Mouse (Mus musculus) hindbrain, embryonic 16.5 days (tissue): ENCODE results near the gene Eipr1. TPM values are rescaled to one million over a fixed set of nuclear protein-coding genes. Genes with fewer than 3 reads are reported as not detected.
"Not testable (repeated sequence)": the region's sequence is repeated elsewhere in the genome, so short reads cannot be mapped to it uniquely, and the experiment has no call there.

Source experiments
- ATAC-seq: fragments of 200-750 bp; cut with Nextera tagmentation; 2 replicates; pipeline ENCODE4 v1.8.0; 2017; ENCODE audit warnings: moderate TSS enrichment, moderate library complexity
- H3K27ac ChIP-seq: fragments of 300-500 bp; sonication (generic); 2 replicates; pipeline ENCODE4 v1.5.1; 2014; ENCODE audit warnings: low read depth, mild to moderate bottlenecking, control low read depth, low read length, moderate library complexity
- H3K27me3 ChIP-seq: fragments of 300-500 bp; sonication (generic); replicated peaks from 2 replicates; pipeline ENCODE4 v1.6.1; 2014; ENCODE audit warnings: low read length; ENCODE audit not compliant: control insufficient read depth, insufficient read depth
- H3K36me3 ChIP-seq: fragments of 300-500 bp; sonication (generic); 2 replicates; pipeline ENCODE4 v1.6.1; 2014; ENCODE audit warnings: mild to moderate bottlenecking, low read length, moderate library complexity, mixed read lengths; ENCODE audit not compliant: control insufficient read depth, insufficient read depth
- H3K4me1 ChIP-seq: fragments of 300-500 bp; sonication (generic); 2 replicates; pipeline ENCODE4 v1.6.1; 2014; ENCODE audit warnings: low read depth, low read length; ENCODE audit not compliant: control insufficient read depth, insufficient read depth
- H3K4me2 ChIP-seq: fragments of 300-500 bp; sonication (generic); 2 replicates; pipeline ENCODE4 v1.6.1; 2014; ENCODE audit warnings: mild to moderate bottlenecking, low read length, control low read depth, moderate library complexity
- H3K4me3 ChIP-seq: fragments of 300-500 bp; sonication (generic); 2 replicates; pipeline ENCODE4 v1.5.1; 2014; ENCODE audit warnings: mild to moderate bottlenecking, low read length, control low read depth, moderate library complexity
- H3K9ac ChIP-seq: fragments of 300-500 bp; sonication (generic); 2 replicates; pipeline ENCODE4 v1.6.1; 2014; ENCODE audit warnings: low read depth, mild to moderate bottlenecking, control low read depth, low read length, moderate library complexity
- H3K9me3 ChIP-seq: fragments of 300-500 bp; sonication (generic); 2 replicates; pipeline ENCODE4 v1.6.1; 2014; ENCODE audit warnings: mild to moderate bottlenecking, low read length, moderate library complexity; ENCODE audit not compliant: control insufficient read depth
- WGBS: fragments of 180-500 bp; shearing (Covaris S2); extraction: QIAGEN DNeasy Blood & Tissue Kit; methylation state at CpG from one replicate; pipeline ENCODE4 v1.1.7; 2014; 5-methylcytosine and 5-hydroxymethylcytosine counted together
- polyA plus RNA-seq: library from polyadenylated mRNA; unstranded; fragments of >200 nt; fragmentation: Nextera tagmentation; extraction: Ambion mirVana; gene quantifications from 2 replicates; pipeline ENCODE4 v1.2.1, GENCODE M21; 2015

The Eipr1 gene
- polyA plus RNA-seq, 1 experiment from 2014 or later, result 71.7 TPM

DNA sequence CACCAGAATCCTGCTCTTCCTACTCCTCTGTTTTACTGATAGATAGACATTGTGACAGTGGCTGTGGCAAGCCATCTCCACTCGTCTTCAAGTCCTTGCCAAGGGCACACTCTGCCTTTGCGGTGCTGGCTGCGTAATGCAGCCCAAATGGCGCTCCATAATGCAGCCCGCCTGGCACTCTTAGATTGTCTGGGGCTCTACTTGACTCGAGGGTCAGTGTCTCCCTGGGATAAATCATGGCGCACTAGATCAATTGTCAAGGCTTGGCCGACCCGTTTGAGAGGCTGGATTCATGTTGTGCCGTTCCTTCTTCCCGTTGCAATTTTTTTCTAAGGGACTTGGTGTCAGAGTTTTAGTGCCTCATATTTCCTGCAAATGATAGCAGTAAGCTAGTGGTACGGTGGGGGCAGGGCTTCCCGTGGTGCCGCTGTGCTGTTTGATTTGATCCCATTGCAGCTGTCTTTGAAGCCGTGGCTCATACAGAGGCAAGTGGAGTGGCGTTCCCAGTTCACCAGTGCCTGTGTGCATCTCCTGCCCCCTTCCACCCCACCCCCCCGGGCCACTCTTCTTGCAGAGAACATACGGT lies 160.8 kb downstream of the Eipr1 start:
- H3K9ac ChIP-seq, result no peak overlapping the region
- peak; percentile 46; the same call in 1 of the 2 replicates for ATAC-seq

DNA sequence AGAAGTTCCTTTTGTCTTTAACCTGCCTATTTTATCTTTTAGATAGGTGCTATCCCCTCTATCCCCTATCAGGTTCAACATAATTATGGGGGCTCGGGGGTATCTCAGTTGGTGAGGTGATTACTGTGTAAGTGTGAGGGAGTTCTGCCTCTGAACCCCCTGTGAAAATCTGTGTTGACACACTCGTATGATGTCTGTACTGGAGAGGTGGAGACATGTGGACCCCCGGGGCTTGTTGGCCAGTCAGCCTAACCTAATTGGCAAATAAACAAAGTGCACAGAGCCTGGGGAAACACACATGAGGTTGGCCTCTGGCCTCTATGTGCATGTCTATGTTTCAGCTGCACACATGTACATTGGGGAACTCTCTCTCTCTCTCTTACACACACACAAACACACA lies 161.5 kb downstream of the Eipr1 start:
- peaks cover 5% of the 10 kb centered on the region for H3K4me1 ChIP-seq
- H3K27ac ChIP-seq, result no peak overlapping the region
- ATAC-seq, result no peak
- WGBS, result 62% methylated on average over 3 of the region's 3 CpGs
- H3K36me3 ChIP-seq, result no peaks in the 10 kb centered on the region
- no peaks in the 10 kb centered on the region for H3K9me3 ChIP-seq
- no peak overlapping the region for H3K9ac ChIP-seq
- H3K4me3 ChIP-seq, result no peak overlapping the region
- H3K27me3 ChIP-seq, result no peaks in the 10 kb centered on the region
- H3K4me2 ChIP-seq, result no peak overlapping the region

More for the DNA sequence above, 160.8 kb downstream of the Eipr1 start:
- peak overlapping the region; percentile 2; the same call in 1 of the 2 replicates for H3K4me2 ChIP-seq
- H3K27me3 ChIP-seq, result no peaks in the 10 kb centered on the region
- WGBS, result 51% methylated on average over 18 of the region's 18 CpGs
- peak overlapping the region; percentile 13; the same call in 1 of the 2 replicates for H3K27ac ChIP-seq
- no peaks in the 10 kb centered on the region for H3K36me3 ChIP-seq
- no peaks in the 10 kb centered on the region for H3K9me3 ChIP-seq
- H3K4me3 ChIP-seq, result no peak overlapping the region
- peaks cover 10% of the 10 kb centered on the region for H3K4me1 ChIP-seq

DNA sequence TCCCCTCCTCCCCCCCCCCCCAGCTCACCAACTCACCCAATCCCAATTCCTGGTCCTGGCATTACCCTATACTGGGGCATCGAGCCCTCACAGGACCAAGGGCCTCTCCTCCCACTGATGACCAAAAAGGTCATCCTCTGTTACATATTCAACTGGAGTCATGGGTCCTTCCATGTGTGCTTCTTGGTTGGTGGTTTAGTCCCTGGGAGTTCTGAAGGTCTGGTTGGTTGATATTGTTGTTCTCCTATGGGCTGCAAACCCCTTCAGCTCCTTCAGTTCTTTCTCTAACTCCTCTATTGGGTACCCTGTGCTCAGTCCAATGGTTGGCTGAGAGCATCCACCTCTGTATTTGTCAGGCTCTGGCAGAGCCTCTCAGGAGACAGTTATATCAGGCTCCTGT lies 162.5 kb downstream of the Eipr1 start:
- H3K9me3 ChIP-seq, H3K27me3 ChIP-seq, H3K4me2 ChIP-seq, H3K4me1 ChIP-seq, H3K27ac ChIP-seq, ATAC-seq, H3K4me3 ChIP-seq, H3K36me3 ChIP-seq, H3K9ac ChIP-seq: not testable (repeated sequence)
- WGBS, result 92% methylated on average over 1 of the region's 1 CpGs

Other genes with a start within 250 kb of the Eipr1 start
- gene Dcdc2c, start 199.4 kb upstream of the Eipr1 start, polyA plus RNA-seq, result not detected in 2 replicates
- 0.15 TPM in 2 replicates for gene Allc, start 169.3 kb upstream of the Eipr1 start, polyA plus RNA-seq
- 1.4 and 1.6 TPM in 2 replicates for gene Colec11, start 128.4 kb upstream of the Eipr1 start, polyA plus RNA-seq
- gene Rps7, start 115.8 kb upstream of the Eipr1 start, polyA plus RNA-seq, result 315 and 319 TPM in 2 replicates
- 22.7 and 23.0 TPM in 2 replicates for gene Rnaseh1, start 102.2 kb upstream of the Eipr1 start, polyA plus RNA-seq
- 28.6 and 32.1 TPM in 2 replicates for gene Adi1, start 76.6 kb upstream of the Eipr1 start, polyA plus RNA-seq
- 41.4 and 43.1 TPM in 2 replicates for gene Trappc12, start 1.3 kb upstream of the Eipr1 start, polyA plus RNA-seq